Mouse (Mus musculus): ENCODE results near the gene Mfsd6. TPM values are rescaled to one million over a fixed set of nuclear protein-coding genes. Genes with fewer than 3 reads are reported as not detected.

Gene Mfsd6
- total and polyA plus RNA-seq, 3 experiments: 0.36 to 0.89 (median 0.47) TPM

DNA sequence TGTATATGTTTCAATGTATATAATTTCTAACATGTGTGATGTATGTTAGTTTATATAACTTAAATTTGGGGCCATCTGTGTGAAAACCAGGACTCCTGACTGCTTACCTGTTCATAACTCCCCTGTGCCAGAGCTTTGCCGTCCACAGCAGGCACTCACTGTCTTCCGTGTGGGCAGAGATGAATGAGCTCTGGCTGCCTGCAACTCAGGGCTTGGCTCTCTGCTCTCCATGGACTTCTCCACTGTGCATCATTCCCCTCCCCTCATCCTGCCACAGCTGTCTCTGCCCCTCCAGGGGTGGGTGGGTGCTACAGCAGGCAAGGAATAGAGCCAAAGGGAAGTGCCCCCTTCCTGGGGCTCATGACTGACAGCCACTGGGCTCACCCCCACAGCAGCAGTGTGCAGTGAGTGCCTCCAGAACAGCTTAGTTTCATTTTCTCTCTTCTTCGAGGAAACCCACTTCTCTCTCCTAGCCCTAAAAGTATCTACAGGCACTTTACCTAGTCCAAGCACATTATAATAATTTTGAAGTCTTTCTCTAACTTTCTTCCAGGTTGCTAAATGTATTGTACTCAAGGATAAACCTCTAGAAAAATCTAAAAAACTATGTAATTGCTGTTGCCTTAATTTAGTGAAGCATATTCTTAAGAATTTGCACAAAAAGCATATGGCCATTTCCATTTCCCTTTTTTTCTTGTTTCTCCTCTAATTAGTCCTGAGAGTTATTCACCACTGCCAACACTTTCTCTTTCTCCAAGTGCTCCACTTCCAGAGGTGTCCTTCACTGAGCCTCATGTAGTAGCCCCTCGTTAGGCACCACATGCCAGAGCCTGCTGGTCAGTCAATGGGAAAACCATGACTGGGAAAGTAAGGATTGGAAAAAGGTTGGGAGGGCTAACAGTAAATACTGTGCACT is 36.9 kb upstream of the Mfsd6 start:
- DNase-seq (ENCODE audit: extremely low read depth): peak; percentile 21
- Histone ChIP-seq H3K4me1 (ENCODE audit: control insufficient read depth in 1 of 2, insufficient read depth in 2 of 2) (peaks cover 3 to 22% of the 10 kb centered on the region in 2 experiments; a peak in 3 of 4 replicates), H3K27me3 (replicated peaks) (no peaks in the 10 kb centered on the region), H3K4me2 (ENCODE audit: insufficient read depth, low read depth, poor library complexity, severe bottlenecking) (peak overlapping the region; percentile 74), H3K79me2 (replicated peaks; ENCODE audit: control insufficient read depth, extremely low read depth, insufficient read depth, poor library complexity, severe bottlenecking) (no peaks in the 10 kb centered on the region), H3K36me3 (replicated peaks in 1 of 2; ENCODE audit: control insufficient read depth in 1 of 2, insufficient read depth in 1 of 2, low read length in 1 of 2) (no peaks in the 10 kb centered on the region), H3K9me3 (replicated peaks; ENCODE audit: low read length) (no peaks in the 10 kb centered on the region), H3K9ac (ENCODE audit: insufficient read depth, low read depth) (0 out of 2 replicates have a peak overlapping the region, but pooled peaks have one; percentile 4), H3K27ac (ENCODE audit: insufficient read depth, low read depth) (no peak overlapping the region), H3K4me3 (replicated peaks in 1 of 3; ENCODE audit: low read depth in 2 of 3, low read length in 2 of 3, poor library complexity in 1 of 3) (peak overlapping the region in 2 of 3 experiments; percentile 22 to 34)
- TF ChIP-seq PAX5 (IDR thresholded peaks at IDR 0.05; ENCODE audit: low read length): no peak
- in situ Hi-C loops (cut with MboI; ENCODE audit: low pct_ligation_motif_present, low pct_unique_long_range_greater_than_20kb, low sequenced_read_pairs) (no loop called here), dilution Hi-C loops (cut with MboI; ENCODE audit: extremely low pct_ligation_motif_present, extremely low pct_unique_long_range_greater_than_20kb, low sequenced_read_pairs) (no loop called here)

DNA sequence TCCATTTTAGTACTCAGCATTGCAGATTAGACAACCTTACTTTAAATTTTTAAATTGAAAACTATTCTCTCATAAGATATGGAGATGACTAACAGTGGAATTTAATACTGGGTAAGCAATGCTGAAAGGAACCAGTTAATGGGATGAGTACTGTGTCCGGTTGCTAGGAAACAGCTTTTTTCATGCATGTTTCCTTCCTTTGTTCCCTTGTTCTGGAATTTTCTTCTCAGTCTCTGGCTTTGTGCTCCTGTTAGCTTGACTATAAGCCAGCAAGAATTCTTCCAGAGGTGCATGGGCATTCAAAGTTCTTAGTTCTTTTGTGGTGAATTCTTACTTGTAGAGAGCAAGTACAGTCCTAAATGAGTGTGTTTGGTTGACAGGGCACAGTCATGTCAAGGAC is 30.9 kb upstream of the Mfsd6 start:
- no peaks in the 10 kb centered on the region for H3K4me1 ChIP-seq (ENCODE audit: control insufficient read depth in 1 of 2, insufficient read depth in 2 of 2)
- no peak for DNase-seq (ENCODE audit: extremely low read depth)
- in situ Hi-C loops (cut with MboI; ENCODE audit: low pct_ligation_motif_present, low pct_unique_long_range_greater_than_20kb, low sequenced_read_pairs) (no loop called here), dilution Hi-C loops (cut with MboI; ENCODE audit: extremely low pct_ligation_motif_present, extremely low pct_unique_long_range_greater_than_20kb, low sequenced_read_pairs) (no loop called here)
- H3K4me2 ChIP-seq (ENCODE audit: insufficient read depth, low read depth, poor library complexity, severe bottlenecking): no peak overlapping the region
- H3K9ac ChIP-seq (ENCODE audit: insufficient read depth, low read depth): no peak overlapping the region
- no peak overlapping the region for H3K27ac ChIP-seq (ENCODE audit: insufficient read depth, low read depth)
- no peaks in the 10 kb centered on the region for H3K27me3 ChIP-seq (replicated peaks)
- H3K9me3 ChIP-seq (replicated peaks; ENCODE audit: low read length): no peaks in the 10 kb centered on the region
- H3K36me3 ChIP-seq (replicated peaks in 1 of 2; ENCODE audit: control insufficient read depth in 1 of 2, insufficient read depth in 1 of 2, low read length in 1 of 2): no peaks in the 10 kb centered on the region
- H3K4me3 ChIP-seq (replicated peaks in 1 of 3; ENCODE audit: low read depth in 2 of 3, low read length in 2 of 3, poor library complexity in 1 of 3): no peak overlapping the region
- no peaks in the 10 kb centered on the region for H3K79me2 ChIP-seq (replicated peaks; ENCODE audit: control insufficient read depth, extremely low read depth, insufficient read depth, poor library complexity, severe bottlenecking)
- TF ChIP-seq NELFE (IDR thresholded peaks at IDR 0.05; ENCODE audit: low read depth, low read length) (no peak), MXI1 (IDR thresholded peaks at IDR 0.05; ENCODE audit: low read depth, low read length) (no peak), TCF12 (IDR thresholded peaks at IDR 0.05; ENCODE audit: low read depth, low read length) (no peak), CTCF (conservative IDR thresholded peaks at IDR 0.05 in 1 of 2, IDR thresholded peaks at IDR 0.05 in 1 of 2; ENCODE audit: low read depth in 2 of 2, low read length in 2 of 2) (no peak), BHLHE40 (IDR thresholded peaks at IDR 0.05; ENCODE audit: low read depth, low read length) (no peak)

DNA sequence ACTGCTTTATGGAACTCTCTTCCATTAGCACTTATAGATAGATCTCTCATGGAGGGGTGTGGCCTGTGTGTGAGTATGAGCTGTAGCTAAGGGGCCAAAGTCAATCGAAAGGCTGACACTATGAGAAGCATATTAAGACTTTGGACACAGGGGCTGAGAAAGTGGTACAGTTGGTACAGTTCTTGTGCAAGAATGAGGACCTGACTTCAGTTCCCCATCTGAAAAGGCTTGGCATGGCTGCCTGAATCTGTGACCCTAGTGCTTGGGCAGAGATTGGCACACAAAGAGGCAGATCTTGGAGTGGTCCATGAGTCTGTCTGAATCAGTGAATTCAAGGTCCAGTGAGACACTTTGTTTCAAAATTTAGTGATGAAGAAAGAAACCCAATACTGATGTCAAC is 27.1 kb upstream of the Mfsd6 start:
- in situ Hi-C loops (cut with MboI; ENCODE audit: low pct_ligation_motif_present, low pct_unique_long_range_greater_than_20kb, low sequenced_read_pairs): no loop called here
- Histone ChIP-seq H3K79me2 (replicated peaks; ENCODE audit: control insufficient read depth, extremely low read depth, insufficient read depth, poor library complexity, severe bottlenecking) (no peaks in the 10 kb centered on the region), H3K27ac (ENCODE audit: insufficient read depth, low read depth) (no peak overlapping the region), H3K27me3 (replicated peaks) (no peaks in the 10 kb centered on the region), H3K36me3 (replicated peaks in 1 of 2; ENCODE audit: control insufficient read depth in 1 of 2, insufficient read depth in 1 of 2, low read length in 1 of 2) (no peaks in the 10 kb centered on the region), H3K4me2 (ENCODE audit: insufficient read depth, low read depth, poor library complexity, severe bottlenecking) (no peak overlapping the region), H3K9me3 (replicated peaks; ENCODE audit: low read length) (no peaks in the 10 kb centered on the region), H3K4me3 (replicated peaks in 1 of 3; ENCODE audit: low read depth in 2 of 3, low read length in 2 of 3, poor library complexity in 1 of 3) (no peak overlapping the region), H3K9ac (ENCODE audit: insufficient read depth, low read depth) (no peak overlapping the region), H3K4me1 (ENCODE audit: control insufficient read depth in 1 of 2, insufficient read depth in 2 of 2) (peaks cover 0 to 5% of the 10 kb centered on the region in 2 experiments; a peak in 1 of 4 replicates)
- dilution Hi-C loops (cut with MboI; ENCODE audit: extremely low pct_ligation_motif_present, extremely low pct_unique_long_range_greater_than_20kb, low sequenced_read_pairs): no loop called here
- DNase-seq (ENCODE audit: extremely low read depth): no peak
- TF ChIP-seq ELF1 (IDR thresholded peaks at IDR 0.05; ENCODE audit: low read depth, low read length) (no peak), MYC (IDR thresholded peaks at IDR 0.05; ENCODE audit: low read depth, low read length) (no peak), ETS1 (conservative IDR thresholded peaks at IDR 0.05; ENCODE audit: low read depth, low read length) (no peak), E2F4 (IDR thresholded peaks at IDR 0.05; ENCODE audit: insufficient replicate concordance, low read depth, low read length) (no peak), NELFE (IDR thresholded peaks at IDR 0.05; ENCODE audit: low read depth, low read length) (no peak)
